8 mouse cellular contexts compared by ENCODE assay signal in genomic region chr2:84733579-84734300, GRCm38 (mm10). TPM values are rescaled to one million over a fixed set of nuclear protein-coding genes. Genes with fewer than 3 reads are reported as not detected.
DNase-seq lines count a peak whose midpoint lies in the region; ATAC-seq and TF ChIP-seq lines count a peak whose summit lies in the region.

Ypel4 (plus strand) TSS chr2:84734058.

- CTCF ChIA-PET in Patski (lab: Charles Lee) = interaction anchor here (0.9 kb wide), 1 partner anchor 25 kb away, joined by 3 read pairs; no protein-coding TSS in a partner anchor

- H3K9ac ChIP-seq in liver, postnatal 0 days (replicated peaks) = peak within 1 kb of the TSS; percentile 71
- peak within 1 kb of the TSS; percentile 71 for H3K9ac ChIP-seq in neural tube, embryonic 15.5 days (replicated peaks)

- H3K4me1 ChIP-seq in liver, postnatal 0 days (ENCODE audit: insufficient read depth) = peaks cover 72% of the 10 kb centered on the region
- peaks cover 57% of the 10 kb centered on the region for H3K4me1 ChIP-seq in neural tube, embryonic 15.5 days

- no peaks in the 10 kb centered on the region for H3K27me3 ChIP-seq in Patski
- 0 out of 2 replicates have a peak, but pooled peaks cover 12% of the 10 kb centered on the region for H3K27me3 ChIP-seq in liver, postnatal 0 days (ENCODE audit: insufficient read depth, low read length)
- no peaks in the 10 kb centered on the region for H3K27me3 ChIP-seq in neural tube, embryonic 15.5 days (replicated peaks)

- POLR2A ChIA-PET in Patski (lab: Charles Lee) = interaction anchor here (1.2 to 1.9 kb wide), 3 partner anchors 7 to 18 kb away, joined by 3 to 5 read pairs (median 3); no protein-coding TSS in a partner anchor

- peak within 1 kb of the TSS; percentile 71 for H3K4me2 ChIP-seq in liver, postnatal 0 days (ENCODE audit: low read depth, low read length)
- peak within 1 kb of the TSS; percentile 79 for H3K4me2 ChIP-seq in neural tube, embryonic 15.5 days

- H3K36me3 ChIP-seq in liver, postnatal 0 days (replicated peaks; ENCODE audit: insufficient read depth, low read length) = peaks cover 5% of the 10 kb centered on the region
- no peaks in the 10 kb centered on the region for H3K36me3 ChIP-seq in neural tube, embryonic 15.5 days

- peak; percentile 72 for ATAC-seq in Patski
- peak; percentile 59 for ATAC-seq in liver, postnatal 0 days
- peak; percentile 85 for ATAC-seq in neural tube, embryonic 15.5 days (ENCODE audit: low FRiP score)

- no peak for TF ChIP-seq CTCF in Patski (IDR thresholded peaks at IDR 0.05)
- TF ChIP-seq CTCF in liver, postnatal 0 days (IDR thresholded peaks at IDR 0.05; ENCODE audit: low read depth) = no peak

- H3K9me3 ChIP-seq in liver, postnatal 0 days (ENCODE audit: low read length) = no peaks in the 10 kb centered on the region
- no peaks in the 10 kb centered on the region for H3K9me3 ChIP-seq in neural tube, embryonic 15.5 days (replicated peaks)

- peak within 1 kb of the TSS; percentile 93 for H3K27ac ChIP-seq in liver, postnatal 0 days (ENCODE audit: low read depth)
- peak within 1 kb of the TSS; percentile 88 for H3K27ac ChIP-seq in neural tube, embryonic 15.5 days (replicated peaks)

- in situ Hi-C loops in Patski (cut with MboI; ENCODE audit: low pct_unique_long_range_greater_than_20kb) = loop anchor here (10.0 kb wide), 1 partner anchor 331 kb away; no protein-coding TSS in a partner anchor

- WGBS in liver, postnatal 0 days (ENCODE audit: insufficient replicate concordance) = 7% methylated on average over 8 of the region's 8 CpGs
- 3% methylated on average over 8 of the region's 8 CpGs for WGBS in neural tube, embryonic 15.5 days

- TF ChIP-seq EP300 in liver, postnatal 0 days (IDR thresholded peaks at IDR 0.05; ENCODE audit: low read depth) = no peak

- H3K4me3 ChIP-seq in liver, postnatal 0 days (ENCODE audit: low read depth, low read length) = peak within 1 kb of the TSS; percentile 56
- H3K4me3 ChIP-seq in neural tube, embryonic 15.5 days (replicated peaks) = peak within 1 kb of the TSS; percentile 62

- DNase-seq in 416B (ENCODE audit: low read depth) = peak; percentile 26
- DNase-seq in Patski (ENCODE audit: low read depth, low spot score) = no peak
- DNase-seq in cerebellum, postnatal 4 days (ENCODE audit: low spot score in 2 of 2) = peak; percentile 34 to 60
- peak; percentile 80 to 81 for DNase-seq in frontal cortex, postnatal 36 days (ENCODE audit: low spot score in 2 of 2)
- peak; percentile 77 to 85 for DNase-seq in layer of hippocampus, adult 18-20 months (ENCODE audit: low spot score in 2 of 2)
- peak; percentile 75 for DNase-seq in liver, postnatal 0 days
- DNase-seq in thymus, adult 18-20 months = no peak

RNA-seq across cellular contexts. Expression of gene Ypel4, which starts in this region (rescaled TPM):
- 11.6 TPM for polyA plus RNA-seq in Patski (2021)
- 10 to 100 TPM; 81.2 to 84.9 TPM for total RNA-seq in layer of hippocampus, adult 18-20 months (2021)
- 18.4 and 20.9 TPM in 2 replicates for polyA plus RNA-seq in liver, postnatal 0 days (2015; fragmentation: Nextera tagmentation; extraction: Ambion mirVana)
- polyA plus RNA-seq in neural tube, embryonic 15.5 days (2015; fragmentation: Nextera tagmentation; extraction: Ambion mirVana) = 15.0 and 16.2 TPM in 2 replicates

Comparison
In these comparisons a context has a peak if more than half of its experiments do, and no peak if none do; other contexts are left out.
1. DNase-seq: peak in 416B (single experiment), cerebellum, postnatal 4 days (2 of 2), frontal cortex, postnatal 36 days (2 of 2), layer of hippocampus, adult 18-20 months (2 of 2) and liver, postnatal 0 days (single experiment); none in Patski (single experiment) and thymus, adult 18-20 months (0 of 2).
2. Peak in every context shown above with its lines, with median percentiles within 50 percentile points of each other: ATAC-seq.